Mouse (Mus musculus): ENCODE measurements around the gene Nxn.

GRCm38 (mm10) chr11:76312805-76313204 lies 86.1 kb downstream of the Nxn start:
- TF ChIP-seq POLR2A (IDR thresholded peaks at IDR 0.05; ENCODE audit: insufficient read depth, low read depth, low read length) (no peak), CTCF (IDR thresholded peaks at IDR 0.05) (no peak)

Data from heart, adult 2 months (tissue).